In genomic region chr3:127485174-127485573, GRCm38 (mm10) we compare ENCODE assay signal across 15 mouse cellular contexts. TPM values are rescaled to one million over a fixed set of nuclear protein-coding genes. Genes with fewer than 3 reads are reported as not detected.
DNase-seq lines count a peak whose midpoint lies in the region.
"Had no signal": no experiment of that assay in that cellular context is flagged by ENCODE, and none has a peak within 500 bp of the region (broad histone marks: within the 10 kb centered on the region; RNA-seq: fewer than 3 reads in every experiment).

No protein-coding gene starts in this region.

- H3K36me3 ChIP-seq in heart, embryonic 10.5 days = no peaks in the 10 kb centered on the region
- H3K36me3 ChIP-seq: hindbrain, embryonic 15.5 days had no signal

- H3K27me3 ChIP-seq in heart, embryonic 10.5 days (ENCODE audit: insufficient read depth, poor library complexity, severe bottlenecking) = no peaks in the 10 kb centered on the region
- H3K27me3 ChIP-seq: hindbrain, embryonic 15.5 days had no signal

- no peak overlapping the region for H3K27ac ChIP-seq in heart, embryonic 10.5 days
- H3K27ac ChIP-seq: hindbrain, embryonic 15.5 days had no signal

- H3K9me3 ChIP-seq in heart, embryonic 10.5 days = no peaks in the 10 kb centered on the region
- H3K9me3 ChIP-seq: hindbrain, embryonic 15.5 days had no signal

- no peaks in the 10 kb centered on the region for H3K4me1 ChIP-seq in heart, embryonic 10.5 days

- intact Hi-C loops in left cerebral cortex, postnatal 36 days (cut with DNase I) = no loop called here

- WGBS in heart, embryonic 10.5 days = 92% methylated on average over 10 of the region's 10 CpGs

- DNase-seq in right cerebral cortex, adult 18-20 months = peak; percentile 71
- no peak for DNase-seq in right cerebral cortex, postnatal 4 days
- DNase-seq in layer of hippocampus, adult 9-10 months (ENCODE audit: low spot score) = peak; percentile 31
- peak; percentile 33 to 38 for DNase-seq in left cerebral cortex, postnatal 36 days (ENCODE audit: low spot score in 2 of 2)
- DNase-seq in heart, embryonic 10.5 days (ENCODE audit: low spot score) = no peak
- DNase-seq in retina, postnatal 1 day = no peak
- no peak for DNase-seq in kidney, adult 9 months
- DNase-seq: adrenal gland, postnatal 14 days; cerebellum, adult 9-10 months; heart, postnatal 14 days; kidney, adult 18-20 months; kidney, postnatal 36 days; liver, postnatal 0 days; lung, postnatal 36 days had no signal

- H3K4me3 ChIP-seq in heart, embryonic 10.5 days = no peak overlapping the region
- H3K4me3 ChIP-seq: hindbrain, embryonic 15.5 days had no signal

RNA-seq across cellular contexts. Expression of gene Ank2, which starts 14.0 kb away (rescaled TPM):
- total RNA-seq in left cerebral cortex, postnatal 36 days (2021) = 100 to 1,000 TPM; 847 to 969 TPM
- 25.8 and 36.2 TPM in 2 replicates for polyA plus RNA-seq in heart, embryonic 10.5 days (2016; fragmentation: Nextera tagmentation; extraction: Ambion mirVana)

Comparison
In these comparisons a context has a peak if more than half of its experiments do, and no peak if none do; other contexts are left out.
1. DNase-seq: peak in right cerebral cortex, adult 18-20 months (single experiment), layer of hippocampus, adult 9-10 months (single experiment) and left cerebral cortex, postnatal 36 days (2 of 2); none in right cerebral cortex, postnatal 4 days (single experiment), heart, embryonic 10.5 days (single experiment), retina, postnatal 1 day (single experiment) and kidney, adult 9 months (single experiment).